Mouse (Mus musculus): ENCODE results near the gene Atp4b. TPM values are rescaled to one million over a fixed set of nuclear protein-coding genes. Genes with fewer than 3 reads are reported as not detected.
"Not testable (repeated sequence)": the region's sequence is repeated elsewhere in the genome, so short reads cannot be mapped to it uniquely, and the experiment has no call there.

The Atp4b gene
- polyA plus RNA-seq, 1 experiment from 2014 or later, result not detected

- peak overlapping the region; percentile 84 for H3K4me3 ChIP-seq (ENCODE audit: low read depth, low read length)
- H3K4me2 ChIP-seq (ENCODE audit: low read depth, low read length), result peak overlapping the region; percentile 97
- no peaks in the 10 kb centered on the region for H3K27me3 ChIP-seq (ENCODE audit: insufficient read depth, low read length)
- no peak overlapping the region; the same call in 1 of the 2 replicates for H3K9ac ChIP-seq (replicated peaks)
- 83% methylated on average over 8 of the region's 8 CpGs for WGBS (ENCODE audit: insufficient replicate concordance)
- peaks cover 47% of the 10 kb centered on the region for H3K36me3 ChIP-seq (replicated peaks; ENCODE audit: insufficient read depth, low read length)
- ATAC-seq (no peak), DNase-seq (no peak)
- no peak for TF ChIP-seq EP300 (IDR thresholded peaks at IDR 0.05; ENCODE audit: low read depth)
- TF ChIP-seq CTCF (IDR thresholded peaks at IDR 0.05; ENCODE audit: low read depth), result no peak
- no peaks in the 10 kb centered on the region for H3K9me3 ChIP-seq (ENCODE audit: low read length)
- no peak overlapping the region for H3K27ac ChIP-seq (ENCODE audit: low read depth)
- H3K4me1 ChIP-seq (ENCODE audit: insufficient read depth), result peaks cover 29% of the 10 kb centered on the region
Measured at GRCm38 (mm10) chr8:13340650-13341049, 56.0 kb downstream of the Atp4b start.

- Histone ChIP-seq H3K36me3 (replicated peaks; ENCODE audit: insufficient read depth, low read length) (peaks cover 38% of the 10 kb centered on the region), H3K4me2 (ENCODE audit: low read depth, low read length) (peak overlapping the region; percentile 97), H3K27ac (ENCODE audit: low read depth) (no peak overlapping the region), H3K4me3 (ENCODE audit: low read depth, low read length) (peak overlapping the region; percentile 84), H3K9ac (replicated peaks) (peak overlapping the region; percentile 97), H3K27me3 (ENCODE audit: insufficient read depth, low read length) (no peaks in the 10 kb centered on the region), H3K9me3 (ENCODE audit: low read length) (no peaks in the 10 kb centered on the region), H3K4me1 (ENCODE audit: insufficient read depth) (peaks cover 29% of the 10 kb centered on the region)
- DNase-seq, result no peak
- WGBS (ENCODE audit: insufficient replicate concordance), result 9% methylated on average over 11 of the region's 11 CpGs
- ATAC-seq, result no peak
- no peak for TF ChIP-seq EP300 (IDR thresholded peaks at IDR 0.05; ENCODE audit: low read depth)
- no peak for TF ChIP-seq CTCF (IDR thresholded peaks at IDR 0.05; ENCODE audit: low read depth)
Measured at GRCm38 (mm10) chr8:13339646-13339990, 57.0 kb downstream of the Atp4b start.

DNA sequence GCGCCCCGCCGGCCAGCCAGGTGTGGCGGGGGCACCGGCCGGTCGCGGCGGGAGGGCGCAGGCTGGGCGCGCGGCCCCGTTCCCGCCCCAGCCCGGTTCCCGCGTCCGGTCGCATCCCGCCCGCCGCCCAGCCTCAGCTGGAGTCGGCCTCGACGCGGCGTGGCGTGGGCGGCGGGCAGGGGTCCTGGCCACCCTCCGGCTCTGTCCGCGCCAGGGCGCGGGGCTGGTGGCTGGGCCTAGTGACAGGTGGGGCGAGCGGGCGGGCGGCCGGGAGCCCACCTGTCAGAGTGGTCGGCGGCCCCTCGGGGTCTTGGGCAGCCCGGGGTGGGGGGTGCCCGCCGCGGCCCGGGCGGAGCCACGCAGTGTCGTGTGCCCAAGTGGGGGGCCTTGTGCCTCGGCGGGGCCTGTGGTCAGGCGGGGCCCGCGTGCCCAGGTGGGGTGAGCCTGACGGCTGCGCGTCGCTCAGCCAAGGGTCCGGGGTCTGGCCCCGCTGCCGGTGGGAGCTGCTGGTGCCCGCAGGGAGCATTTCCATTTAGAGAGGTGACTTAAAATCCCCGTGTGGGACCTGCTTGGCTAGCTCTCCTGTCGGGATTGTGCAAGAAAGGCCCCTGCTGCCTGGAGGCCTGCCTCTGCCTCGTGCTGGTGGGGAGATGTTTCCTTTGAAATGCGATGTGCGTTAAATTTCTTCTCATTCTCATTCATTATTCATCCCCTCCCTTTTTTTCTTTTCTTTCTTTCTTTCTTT is 57.6 kb downstream of the Atp4b start:
- Histone ChIP-seq H3K27ac (ENCODE audit: low read depth) (peak overlapping the region; percentile 90), H3K36me3 (replicated peaks; ENCODE audit: insufficient read depth, low read length) (peaks cover 33% of the 10 kb centered on the region), H3K4me3 (ENCODE audit: low read depth, low read length) (peak overlapping the region; percentile 84), H3K9ac (replicated peaks) (peak overlapping the region; percentile 97), H3K4me1 (ENCODE audit: insufficient read depth) (peaks cover 29% of the 10 kb centered on the region), H3K9me3 (ENCODE audit: low read length) (no peaks in the 10 kb centered on the region), H3K27me3 (ENCODE audit: insufficient read depth, low read length) (no peaks in the 10 kb centered on the region), H3K4me2 (ENCODE audit: low read depth, low read length) (peak overlapping the region; percentile 97)
- DNase-seq (peak; percentile 58), ATAC-seq (peak; percentile 53)
- under 1% methylated on average over 51 of the region's 70 CpGs for WGBS (ENCODE audit: insufficient replicate concordance)
- TF ChIP-seq EP300 (IDR thresholded peaks at IDR 0.05; ENCODE audit: low read depth) (no peak), CTCF (IDR thresholded peaks at IDR 0.05; ENCODE audit: low read depth) (no peak)

DNA sequence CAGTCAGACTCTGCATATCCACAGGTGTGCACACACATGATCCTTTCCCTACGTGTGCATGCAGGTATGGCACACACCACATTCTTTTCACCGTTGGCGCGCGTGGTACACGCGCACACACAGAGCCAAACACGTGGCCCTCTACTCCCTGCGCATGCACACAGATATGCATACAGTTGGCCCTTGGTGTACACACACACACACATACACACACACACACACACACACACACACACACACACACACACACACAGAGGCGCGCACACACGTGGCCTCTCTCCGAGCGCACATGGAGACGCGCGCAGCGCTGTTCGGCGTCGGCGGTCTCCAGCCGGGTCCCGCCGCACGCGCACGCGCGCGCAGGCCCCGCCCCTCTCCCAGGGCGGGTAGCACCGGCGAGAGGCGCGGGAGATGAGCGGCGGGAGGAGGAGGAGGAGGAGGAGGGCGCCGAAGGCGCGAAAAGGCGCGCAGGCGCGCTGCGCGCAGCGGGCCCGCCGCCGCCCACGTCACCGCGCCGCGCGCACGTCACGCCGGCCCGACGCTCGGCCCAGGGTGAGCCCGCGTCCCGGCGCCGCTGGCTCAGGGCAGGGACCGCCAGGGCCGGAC is 58.3 kb downstream of the Atp4b start, which contains the start of gene Tfdp1:
Gene Tfdp1 (plus strand): TSS at position 497 of the 606 bp plus-strand sequence.
- H3K4me3 ChIP-seq (ENCODE audit: low read depth, low read length), result peak within 1 kb of the TSS; percentile 84
- peak; percentile 90 for DNase-seq
- peak within 1 kb of the TSS; percentile 97 for H3K4me2 ChIP-seq (ENCODE audit: low read depth, low read length)
- H3K4me1 ChIP-seq (ENCODE audit: insufficient read depth), result peaks cover 26% of the 10 kb centered on the region
- no peak for TF ChIP-seq EP300 (IDR thresholded peaks at IDR 0.05; ENCODE audit: low read depth)
- no peak for TF ChIP-seq CTCF (IDR thresholded peaks at IDR 0.05; ENCODE audit: low read depth)
- H3K27me3 ChIP-seq (ENCODE audit: insufficient read depth, low read length), result no peaks in the 10 kb centered on the region
- peak within 1 kb of the TSS; percentile 90 for H3K27ac ChIP-seq (ENCODE audit: low read depth)
- WGBS (ENCODE audit: insufficient replicate concordance), result under 1% methylated on average over 54 of the region's 72 CpGs
- H3K36me3 ChIP-seq (replicated peaks; ENCODE audit: insufficient read depth, low read length), result peaks cover 25% of the 10 kb centered on the region
- H3K9ac ChIP-seq (replicated peaks), result peak within 1 kb of the TSS; percentile 97
- H3K9me3 ChIP-seq (ENCODE audit: low read length), result no peaks in the 10 kb centered on the region
- peak; percentile 94 for ATAC-seq

DNA sequence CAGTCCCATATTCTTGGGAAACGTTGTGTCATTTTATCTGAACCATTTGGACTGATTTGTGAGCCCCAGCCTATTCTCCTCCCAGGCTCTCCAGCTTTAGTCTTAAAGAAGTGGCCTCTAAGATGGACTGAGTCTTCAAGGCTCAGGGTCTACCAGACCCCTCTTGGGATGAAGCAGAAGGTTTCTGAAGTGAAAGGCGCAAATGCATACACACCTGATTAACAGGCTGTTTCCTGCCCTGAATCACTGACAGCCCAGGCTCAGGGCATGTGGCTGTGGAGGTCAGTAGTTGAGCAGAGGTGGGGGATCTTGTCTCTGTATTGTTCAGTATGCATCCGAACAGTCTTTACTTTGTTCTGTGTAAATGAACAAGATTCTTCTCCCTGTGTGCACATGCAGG is 58.9 kb downstream of the Atp4b start:
- Histone ChIP-seq H3K27me3 (ENCODE audit: insufficient read depth, low read length) (no peaks in the 10 kb centered on the region), H3K9me3 (ENCODE audit: low read length) (no peaks in the 10 kb centered on the region), H3K27ac (ENCODE audit: low read depth) (peak overlapping the region; percentile 59; the same call in 1 of the 2 replicates), H3K4me3 (ENCODE audit: low read depth, low read length) (0 out of 2 replicates have a peak overlapping the region, but pooled peaks have one; percentile 84), H3K9ac (replicated peaks) (no peak overlapping the region; the same call in 1 of the 2 replicates), H3K4me1 (ENCODE audit: insufficient read depth) (peaks cover 22% of the 10 kb centered on the region), H3K4me2 (ENCODE audit: low read depth, low read length) (peak overlapping the region; percentile 97), H3K36me3 (replicated peaks; ENCODE audit: insufficient read depth, low read length) (peaks cover 19% of the 10 kb centered on the region)
- ATAC-seq (no peak), DNase-seq (no peak)
- WGBS (ENCODE audit: insufficient replicate concordance), result 55% methylated on average over 3 of the region's 3 CpGs
- TF ChIP-seq EP300 (IDR thresholded peaks at IDR 0.05; ENCODE audit: low read depth) (no peak), CTCF (IDR thresholded peaks at IDR 0.05; ENCODE audit: low read depth) (no peak)

GRCm38 (mm10) chr8:13337245-13337644 is 59.4 kb downstream of the Atp4b start:
- peak; percentile 42 for DNase-seq
- Histone ChIP-seq H3K4me1 (ENCODE audit: insufficient read depth) (peaks cover 22% of the 10 kb centered on the region), H3K4me2 (ENCODE audit: low read depth, low read length) (0 out of 2 replicates have a peak overlapping the region, but pooled peaks have one; percentile 97), H3K36me3 (replicated peaks; ENCODE audit: insufficient read depth, low read length) (peaks cover 17% of the 10 kb centered on the region), H3K27ac (ENCODE audit: low read depth) (peak overlapping the region; percentile 60; the same call in 1 of the 2 replicates)
- not testable (repeated sequence) for H3K9ac ChIP-seq (replicated peaks); ATAC-seq; H3K9me3 ChIP-seq (ENCODE audit: low read length); H3K27me3 ChIP-seq (ENCODE audit: insufficient read depth, low read length); H3K4me3 ChIP-seq (ENCODE audit: low read depth, low read length)
- 38% methylated on average over 6 of the region's 6 CpGs for WGBS (ENCODE audit: insufficient replicate concordance)

Other genes with a start within 250 kb of the Atp4b start
- 199 and 206 TPM in 2 replicates for gene Lamp1, start 237.7 kb downstream of the Atp4b start, polyA plus RNA-seq (2015; fragmentation: Nextera tagmentation; extraction: Ambion mirVana)
- 10.6 and 12.1 TPM in 2 replicates for gene Grtp1, start 196.2 kb downstream of the Atp4b start, polyA plus RNA-seq (2015; fragmentation: Nextera tagmentation; extraction: Ambion mirVana)
- gene Adprhl1, start 142.7 kb downstream of the Atp4b start, polyA plus RNA-seq (2015; fragmentation: Nextera tagmentation; extraction: Ambion mirVana), result 0.45 TPM in 1 of 2 replicates, not detected in the other
- 5.0 and 5.9 TPM in 2 replicates for gene Dcun1d2, start 108.7 kb downstream of the Atp4b start, polyA plus RNA-seq (2015; fragmentation: Nextera tagmentation; extraction: Ambion mirVana)
- 3.3 and 3.7 TPM in 2 replicates for gene Tmco3, start 108.6 kb downstream of the Atp4b start, polyA plus RNA-seq (2015; fragmentation: Nextera tagmentation; extraction: Ambion mirVana)
- gene Tfdp1, start 58.1 kb downstream of the Atp4b start, polyA plus RNA-seq (2015; fragmentation: Nextera tagmentation; extraction: Ambion mirVana), result 45.9 and 52.5 TPM in 2 replicates
- not detected in 2 replicates for gene Grk1, start 8.3 kb upstream of the Atp4b start, polyA plus RNA-seq (2015; fragmentation: Nextera tagmentation; extraction: Ambion mirVana)
- not detected in 2 replicates for gene Tmem255b, start 38.4 kb upstream of the Atp4b start, polyA plus RNA-seq (2015; fragmentation: Nextera tagmentation; extraction: Ambion mirVana)
- 9.0 and 9.3 TPM in 2 replicates for gene Gas6, start 97.7 kb upstream of the Atp4b start, polyA plus RNA-seq (2015; fragmentation: Nextera tagmentation; extraction: Ambion mirVana)
- gene 1700029H14Rik, start 165.6 kb upstream of the Atp4b start, polyA plus RNA-seq (2015; fragmentation: Nextera tagmentation; extraction: Ambion mirVana), result not detected in 2 replicates

Measured in liver, postnatal 0 days (tissue).